Mouse (Mus musculus): ENCODE results near the gene Gm6164. TPM values are rescaled to one million over a fixed set of nuclear protein-coding genes. Genes with fewer than 3 reads are reported as not detected.

The Gm6164 gene
- polyA plus RNA-seq (2015; fragmentation: Nextera tagmentation; extraction: Ambion mirVana), result not detected in 2 replicates

DNA sequence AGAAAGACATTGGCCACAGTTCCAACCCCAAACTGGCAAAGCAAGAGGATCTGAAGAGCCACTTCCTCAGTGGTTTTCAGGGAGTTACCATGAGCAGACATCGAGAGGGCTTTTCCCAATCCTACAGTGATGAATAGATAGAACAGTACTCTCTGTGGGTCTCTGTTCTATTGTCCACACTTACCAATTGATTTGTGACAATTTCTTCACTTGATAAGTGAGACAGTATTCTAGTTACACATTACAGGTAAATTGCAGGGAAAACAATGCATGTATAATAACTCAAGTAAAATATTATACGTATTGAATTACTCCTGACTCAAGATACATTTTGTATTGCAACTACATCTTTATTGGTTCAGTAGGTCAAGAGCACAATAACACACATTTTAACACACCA lies at the start of gene Gm6164:
Gm6164 (minus strand) TSS at position 101 of the 400 bp plus-strand sequence.

GRCm38 (mm10) chr7:20233728-20234127 lies 28.3 kb upstream of the Gm6164 start, which contains the start of gene Gm4498:
Gm4498 (minus strand) TSS chr7:20233828.

GRCm38 (mm10) chr7:20193410-20193809 lies 12.0 kb downstream of the Gm6164 start, which contains the start of gene Vmn1r95:
Vmn1r95 (plus strand) TSS chr7:20193710.

DNA sequence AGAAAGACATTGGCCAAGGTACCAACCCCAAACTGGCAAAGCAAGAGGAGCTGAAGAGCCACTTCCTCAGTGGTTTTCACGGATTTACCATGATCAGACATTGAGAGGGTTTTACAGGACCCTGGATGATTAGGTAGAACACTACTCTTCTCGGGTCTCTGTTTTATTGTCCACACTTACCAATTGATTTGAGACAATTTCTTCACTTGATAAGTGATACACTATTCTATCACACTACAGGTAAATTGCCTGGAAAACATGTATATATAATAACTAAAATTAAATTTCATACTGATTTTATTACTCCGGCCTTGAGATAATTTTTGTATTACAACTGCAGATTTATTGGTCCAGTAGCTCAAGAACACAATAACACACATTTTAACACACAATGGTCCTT lies 37.1 kb downstream of the Gm6164 start, which contains the start of gene Vmn1r94:
Vmn1r94 (minus strand) TSS at position 101 of the 400 bp plus-strand sequence.

Other genes with a start within 250 kb of the Gm6164 start
- gene Ceacam20, start 240.2 kb downstream of the Gm6164 start, polyA plus RNA-seq (2015; fragmentation: Nextera tagmentation; extraction: Ambion mirVana), result not detected in 2 replicates
- not detected in 2 replicates for gene Nlrp9b, start 214.1 kb downstream of the Gm6164 start, polyA plus RNA-seq (2015; fragmentation: Nextera tagmentation; extraction: Ambion mirVana)
- not detected in 2 replicates for gene Vmn1r91, start 105.9 kb downstream of the Gm6164 start, polyA plus RNA-seq (2015; fragmentation: Nextera tagmentation; extraction: Ambion mirVana)
- gene Gm16442, start 83.0 kb downstream of the Gm6164 start, polyA plus RNA-seq (2015; fragmentation: Nextera tagmentation; extraction: Ambion mirVana), result not detected in 2 replicates
- gene Vmn1r93, start 66.5 kb downstream of the Gm6164 start, polyA plus RNA-seq (2015; fragmentation: Nextera tagmentation; extraction: Ambion mirVana), result not detected in 2 replicates
- gene Vmn1r94, start 37.2 kb downstream of the Gm6164 start, polyA plus RNA-seq (2015; fragmentation: Nextera tagmentation; extraction: Ambion mirVana), result not detected in 2 replicates
- not detected in 2 replicates for gene Vmn1r95, start 11.9 kb downstream of the Gm6164 start, polyA plus RNA-seq (2015; fragmentation: Nextera tagmentation; extraction: Ambion mirVana)
- gene Gm4498, start 28.2 kb upstream of the Gm6164 start, polyA plus RNA-seq (2015; fragmentation: Nextera tagmentation; extraction: Ambion mirVana), result not detected in 2 replicates
- gene Gm5890, start 57.2 kb upstream of the Gm6164 start, polyA plus RNA-seq (2015; fragmentation: Nextera tagmentation; extraction: Ambion mirVana), result not detected in 2 replicates
- not detected in 2 replicates for gene Gm4133, start 128.5 kb upstream of the Gm6164 start, polyA plus RNA-seq (2015; fragmentation: Nextera tagmentation; extraction: Ambion mirVana)
- gene Gm5728, start 169.8 kb upstream of the Gm6164 start, polyA plus RNA-seq (2015; fragmentation: Nextera tagmentation; extraction: Ambion mirVana), result not detected in 2 replicates
- gene Vmn1r100, start 212.3 kb upstream of the Gm6164 start, polyA plus RNA-seq (2015; fragmentation: Nextera tagmentation; extraction: Ambion mirVana), result not detected in 2 replicates
- not detected in 2 replicates for gene Vmn1r101, start 237.0 kb upstream of the Gm6164 start, polyA plus RNA-seq (2015; fragmentation: Nextera tagmentation; extraction: Ambion mirVana)

All from spleen, postnatal 0 days (tissue).